Mouse (Mus musculus) midbrain, embryonic 15.5 days (tissue): ENCODE results near the gene Rab34. TPM values are rescaled to one million over a fixed set of nuclear protein-coding genes. Genes with fewer than 3 reads are reported as not detected.
"Not testable (repeated sequence)": the region's sequence is repeated elsewhere in the genome, so short reads cannot be mapped to it uniquely, and the experiment has no call there.

Source experiments
- ATAC-seq: fragments of 200-750 bp; cut with Nextera tagmentation; replicated peaks from 2 replicates; pipeline ENCODE4 v1.8.0; 2017; ENCODE audit warnings: moderate TSS enrichment
- H3K27ac ChIP-seq: fragments of 300-500 bp; sonication (generic); 2 replicates; pipeline ENCODE4 v1.5.1; 2015; ENCODE audit warnings: mild to moderate bottlenecking, inconsistent platforms
- H3K27me3 ChIP-seq: fragments of 300-500 bp; sonication (generic); replicated peaks from 2 replicates; pipeline ENCODE4 v1.6.1; 2015; ENCODE audit warnings: inconsistent platforms
- H3K36me3 ChIP-seq: fragments of 300-500 bp; sonication (generic); replicated peaks from 2 replicates; pipeline ENCODE4 v1.6.1; 2015; ENCODE audit warnings: inconsistent platforms
- H3K4me1 ChIP-seq: fragments of 300-500 bp; sonication (generic); 2 replicates; pipeline ENCODE4 v1.6.1; 2015; ENCODE audit warnings: inconsistent platforms
- H3K4me2 ChIP-seq: fragments of 300-500 bp; sonication (generic); 2 replicates; pipeline ENCODE4 v1.6.1; 2015; ENCODE audit warnings: inconsistent platforms, mild to moderate bottlenecking, moderate library complexity
- H3K4me3 ChIP-seq: fragments of 300-500 bp; sonication (generic); 2 replicates; pipeline ENCODE4 v1.5.1; 2015; ENCODE audit warnings: mild to moderate bottlenecking, inconsistent platforms
- H3K9ac ChIP-seq: fragments of 300-500 bp; sonication (generic); 2 replicates; pipeline ENCODE4 v1.6.1; 2015; ENCODE audit warnings: mild to moderate bottlenecking, inconsistent platforms
- H3K9me3 ChIP-seq: fragments of 300-500 bp; sonication (generic); 2 replicates; pipeline ENCODE4 v1.6.1; 2016; ENCODE audit warnings: inconsistent platforms
- WGBS: fragments of 180-500 bp; shearing (Covaris S2); methylation state at CpG from one replicate; pipeline ENCODE4 v1.1.7; 2015; ENCODE audit warnings: mixed read lengths; 5-methylcytosine and 5-hydroxymethylcytosine counted together
- polyA plus RNA-seq: library from polyadenylated mRNA; unstranded; fragments of >200 nt; fragmentation: Nextera tagmentation; extraction: Ambion mirVana; gene quantifications from 2 replicates; pipeline ENCODE4 v1.2.1, GENCODE M21; 2015

Gene Rab34
- polyA plus RNA-seq, 1 experiment from 2014 or later = 56.3 TPM

DNA sequence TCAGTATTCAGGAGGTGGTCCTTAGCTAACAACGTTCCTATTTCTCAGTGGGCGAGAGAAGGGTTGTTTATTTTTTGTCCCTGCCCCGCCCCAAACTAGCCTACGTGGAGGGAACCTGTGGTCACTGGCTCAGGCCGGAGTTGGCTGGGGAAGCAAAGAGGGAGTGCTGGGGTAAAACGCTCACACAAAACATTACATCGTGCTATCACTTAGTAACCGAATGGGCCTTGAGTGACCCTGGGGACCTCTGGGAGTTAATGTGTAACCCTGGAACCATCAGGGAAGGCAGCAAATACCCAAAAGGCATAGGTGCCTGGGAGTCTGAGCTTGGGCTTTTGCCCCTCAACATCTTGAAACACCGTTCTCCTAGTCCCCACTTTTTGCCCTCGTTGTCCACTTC, 10.8 kb upstream of the Rab34 start:
- H3K9me3 ChIP-seq = no peaks in the 10 kb centered on the region
- no peak overlapping the region for H3K9ac ChIP-seq
- H3K4me3 ChIP-seq = peak overlapping the region; percentile 59
- no peaks in the 10 kb centered on the region for H3K27me3 ChIP-seq
- WGBS = 3% methylated on average over 10 of the region's 10 CpGs
- H3K27ac ChIP-seq = 0 out of 2 replicates have a peak overlapping the region, but pooled peaks have one; percentile 79
- peaks cover 17% of the 10 kb centered on the region for H3K36me3 ChIP-seq
- H3K4me2 ChIP-seq = peak overlapping the region; percentile 76
- ATAC-seq = 0 out of 2 replicates have a peak, but pooled peaks have one; percentile 10
- H3K4me1 ChIP-seq = peaks cover 52% of the 10 kb centered on the region

DNA sequence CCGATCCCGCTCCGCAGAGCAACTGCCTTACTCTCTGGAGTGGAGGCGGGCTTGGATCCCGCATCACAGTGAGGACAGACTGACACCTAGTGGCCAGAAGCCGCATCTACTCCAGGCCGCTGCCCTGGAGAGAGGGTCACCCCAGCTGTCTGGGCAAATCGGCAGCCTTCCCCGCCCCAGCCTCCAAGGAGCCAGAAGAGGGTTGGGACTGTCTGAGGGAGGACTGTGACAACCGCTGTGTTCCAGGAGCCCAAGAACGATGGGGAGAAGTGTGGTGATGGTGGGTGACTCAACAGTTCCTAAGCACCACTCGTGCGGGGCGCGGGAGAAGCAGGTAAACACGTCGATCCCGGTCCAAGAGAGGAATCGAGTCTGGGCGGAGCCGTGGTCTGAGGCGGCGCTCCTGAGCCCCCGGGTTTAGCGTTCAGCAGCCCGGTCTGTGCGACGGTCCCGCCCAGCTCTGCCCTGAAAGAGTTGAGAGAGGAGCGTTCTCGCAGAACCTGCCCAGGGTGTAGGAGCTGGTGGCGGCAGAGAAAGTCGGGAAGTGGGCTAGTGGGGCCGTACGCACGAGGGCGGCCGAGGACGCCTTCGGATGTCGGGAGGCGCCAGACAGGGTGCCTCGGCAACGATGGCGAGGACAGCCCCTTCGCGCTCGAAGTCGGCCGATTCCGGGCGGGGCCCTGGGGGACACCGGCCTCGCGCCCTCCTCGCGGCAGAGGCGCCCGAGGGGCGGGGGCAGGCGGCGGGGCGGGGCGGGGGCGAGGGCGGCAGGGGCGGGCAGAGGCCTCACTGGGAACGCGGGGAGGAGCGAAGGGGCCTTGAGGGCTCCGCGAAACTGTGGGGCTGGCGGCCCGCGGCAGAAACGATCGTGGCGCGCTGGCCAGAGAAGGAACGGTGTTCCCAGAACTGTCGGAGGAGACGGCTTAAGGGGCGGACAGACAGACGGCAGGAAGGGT, 10.0 kb upstream of the Rab34 start:
- H3K4me3 ChIP-seq = peak overlapping the region; percentile 59
- WGBS = under 1% methylated on average over 84 of the region's 84 CpGs
- peak overlapping the region; percentile 76 for H3K4me2 ChIP-seq
- H3K9ac ChIP-seq = peak overlapping the region; percentile 32
- no peaks in the 10 kb centered on the region for H3K9me3 ChIP-seq
- H3K27ac ChIP-seq = peak overlapping the region; percentile 79
- peak; percentile 88 for ATAC-seq
- H3K27me3 ChIP-seq = no peaks in the 10 kb centered on the region
- peaks cover 17% of the 10 kb centered on the region for H3K36me3 ChIP-seq
- peaks cover 52% of the 10 kb centered on the region for H3K4me1 ChIP-seq

DNA sequence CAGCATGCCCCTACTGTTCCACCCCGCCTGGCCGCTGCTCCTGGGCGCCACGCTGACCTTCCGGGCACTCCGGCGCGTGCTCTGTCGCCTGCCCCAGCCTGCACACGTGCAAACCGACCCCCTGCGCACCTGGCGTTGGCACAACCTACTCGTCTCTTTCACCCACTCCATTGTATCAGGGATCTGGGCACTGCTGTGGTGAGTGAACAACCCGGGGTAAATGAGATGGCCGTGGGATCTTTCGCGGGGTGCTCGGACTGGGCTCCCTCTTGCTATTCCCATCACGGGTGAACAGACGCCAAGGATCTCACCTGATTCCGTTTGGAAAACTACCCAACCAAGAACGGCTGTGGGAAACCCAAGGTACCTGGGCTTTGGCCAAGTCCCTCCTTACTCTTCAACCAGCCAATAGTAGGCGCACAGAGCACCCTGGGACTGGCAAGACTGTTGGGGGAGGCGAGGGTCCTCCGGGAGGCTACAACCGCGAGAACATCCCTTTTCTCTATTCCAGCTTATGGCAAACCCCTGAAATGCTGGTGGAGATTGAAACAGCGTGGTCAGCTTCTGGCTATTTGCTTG, 9.3 kb upstream of the Rab34 start:
- H3K9ac ChIP-seq = peak overlapping the region; percentile 32
- H3K36me3 ChIP-seq = peaks cover 17% of the 10 kb centered on the region
- peak overlapping the region; percentile 59 for H3K4me3 ChIP-seq
- H3K27me3 ChIP-seq = no peaks in the 10 kb centered on the region
- ATAC-seq = no peak
- peaks cover 54% of the 10 kb centered on the region for H3K4me1 ChIP-seq
- H3K27ac ChIP-seq = peak overlapping the region; percentile 79
- WGBS = 2% methylated on average over 29 of the region's 29 CpGs
- H3K4me2 ChIP-seq = peak overlapping the region; percentile 76
- no peaks in the 10 kb centered on the region for H3K9me3 ChIP-seq

DNA sequence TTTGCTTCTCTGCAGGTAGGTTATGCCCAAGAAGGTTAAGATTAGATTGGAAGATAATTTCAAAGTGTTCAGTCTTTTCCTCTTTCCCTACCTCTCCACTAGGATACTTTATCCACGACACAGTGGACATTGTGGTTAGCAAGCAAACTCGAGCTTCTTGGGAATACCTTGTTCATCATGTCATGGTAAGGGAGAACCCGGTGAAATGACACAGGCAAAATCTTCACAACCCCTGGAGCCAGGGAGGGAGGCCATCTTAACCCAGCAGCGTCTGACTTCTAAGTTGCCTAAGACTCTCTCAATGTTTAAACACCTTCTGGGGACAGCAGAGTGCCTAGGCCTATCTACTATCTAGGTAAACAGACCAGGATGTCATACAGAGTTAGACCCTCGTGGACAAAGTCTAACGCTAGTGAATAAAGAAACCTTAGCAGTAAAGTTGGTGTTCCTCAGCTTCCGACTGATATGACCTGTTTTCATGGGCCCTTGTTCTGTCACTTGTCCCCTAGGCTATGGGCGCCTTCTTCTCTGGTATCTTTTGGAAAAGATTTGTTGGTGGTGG, 8.7 kb upstream of the Rab34 start:
- peaks cover 57% of the 10 kb centered on the region for H3K4me1 ChIP-seq
- 38% methylated on average over 8 of the region's 8 CpGs for WGBS
- H3K4me3 ChIP-seq = peak overlapping the region; percentile 59
- no peak overlapping the region for H3K9ac ChIP-seq
- no peaks in the 10 kb centered on the region for H3K27me3 ChIP-seq
- peaks cover 17% of the 10 kb centered on the region for H3K36me3 ChIP-seq
- ATAC-seq = no peak
- peak overlapping the region; percentile 76 for H3K4me2 ChIP-seq
- H3K9me3 ChIP-seq = no peaks in the 10 kb centered on the region
- H3K27ac ChIP-seq = no peak overlapping the region

DNA sequence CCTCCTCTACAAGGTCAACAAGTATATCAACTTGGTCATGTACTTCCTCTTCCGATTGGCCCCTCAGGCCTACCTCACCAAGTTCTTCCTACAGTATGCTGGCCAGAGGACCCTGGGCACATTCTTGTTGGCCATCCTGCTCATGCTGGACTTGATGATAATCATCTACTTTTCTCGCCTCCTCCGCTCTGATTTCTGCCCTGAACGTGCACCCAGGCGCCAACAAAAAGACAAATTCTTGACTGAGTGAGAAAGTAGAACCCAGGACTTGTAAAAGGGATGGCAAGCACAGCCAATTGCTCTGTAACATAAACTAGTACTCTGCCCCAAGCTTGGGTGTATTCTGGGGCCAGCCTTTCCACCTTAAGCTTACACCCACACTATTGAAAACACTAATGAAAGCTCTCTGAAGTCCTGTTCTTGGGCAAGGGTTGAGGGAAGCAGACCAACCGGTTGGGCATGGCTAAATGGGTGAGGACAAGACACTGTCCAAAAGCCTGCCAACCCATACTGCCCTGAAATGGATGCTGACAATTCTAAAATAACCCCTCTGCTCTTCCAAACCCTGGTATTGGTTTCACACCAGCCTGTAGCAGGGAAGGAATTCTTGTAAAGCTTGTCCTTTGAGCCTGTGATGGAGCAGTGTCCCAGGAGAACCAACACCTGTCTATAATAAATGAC, 8.0 kb upstream of the Rab34 start:
- Histone ChIP-seq H3K9ac (no peak overlapping the region), H3K36me3 (peaks cover 17% of the 10 kb centered on the region), H3K4me3 (no peak overlapping the region), H3K4me1 (peaks cover 57% of the 10 kb centered on the region), H3K9me3 (no peaks in the 10 kb centered on the region), H3K27me3 (no peaks in the 10 kb centered on the region), H3K4me2 (no peak overlapping the region), H3K27ac (no peak overlapping the region)
- WGBS = 85% methylated on average over 6 of the region's 6 CpGs
- no peak for ATAC-seq

DNA sequence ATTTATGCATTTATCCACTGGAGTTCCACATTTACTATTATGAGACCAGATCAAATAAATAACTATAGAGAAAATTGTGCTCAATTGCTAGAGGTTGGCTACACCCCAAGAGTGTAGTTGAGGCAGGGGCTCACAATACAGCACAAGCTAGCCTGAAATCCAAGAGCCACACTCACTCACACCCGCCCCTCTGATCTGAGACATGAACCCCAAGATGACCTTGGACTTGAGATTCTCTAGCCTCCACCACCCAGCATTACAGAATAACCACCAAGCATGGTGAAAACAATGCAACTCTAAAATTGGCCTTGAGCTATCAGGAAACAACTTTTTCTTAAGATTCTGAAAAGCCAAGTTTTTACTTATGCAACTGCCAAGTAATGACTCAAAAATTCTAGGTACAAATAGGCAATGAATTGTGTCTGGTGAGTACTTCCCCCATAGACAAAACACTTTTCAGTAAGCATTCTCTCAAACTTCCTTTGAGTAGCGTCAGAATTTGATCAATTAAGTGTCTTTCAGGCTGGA, 6.3 kb upstream of the Rab34 start:
- Histone ChIP-seq H3K27ac (no peak overlapping the region), H3K4me1 (peaks cover 48% of the 10 kb centered on the region), H3K4me2 (peak overlapping the region; percentile 69), H3K27me3 (no peaks in the 10 kb centered on the region), H3K4me3 (peak overlapping the region; percentile 81), H3K36me3 (peaks cover 17% of the 10 kb centered on the region), H3K9ac (peak overlapping the region; percentile 92; the same call in 1 of the 2 replicates), H3K9me3 (no peaks in the 10 kb centered on the region)
- ATAC-seq = no peak
- WGBS = 57% methylated on average over 2 of the region's 2 CpGs

DNA sequence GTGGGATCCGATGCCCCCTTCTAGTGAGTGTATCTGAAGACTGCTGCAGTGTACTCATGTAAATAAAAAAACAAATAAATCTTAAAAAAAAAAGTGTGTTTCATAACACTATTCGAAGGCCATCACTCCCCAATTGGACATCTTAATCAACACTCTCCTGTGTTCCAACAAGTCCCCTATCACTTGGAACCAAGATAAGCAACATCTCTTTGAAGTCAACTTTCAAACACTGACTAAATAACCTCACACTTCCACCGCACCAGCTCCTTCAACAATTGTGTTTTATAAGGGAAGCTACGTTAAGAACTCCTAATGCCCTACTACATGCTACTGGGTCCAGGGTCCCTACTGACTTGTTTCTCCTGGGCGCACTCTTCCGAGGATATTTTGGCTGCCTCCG, 5.8 kb upstream of the Rab34 start:
- WGBS = 13% methylated on average over 7 of the region's 7 CpGs
- no peak for ATAC-seq
- H3K9ac ChIP-seq = peak overlapping the region; percentile 92
- H3K27me3 ChIP-seq = no peaks in the 10 kb centered on the region
- H3K4me3 ChIP-seq = peak overlapping the region; percentile 81
- peaks cover 17% of the 10 kb centered on the region for H3K36me3 ChIP-seq
- H3K4me2 ChIP-seq = peak overlapping the region; percentile 69
- peak overlapping the region; percentile 96; the same call in 1 of the 2 replicates for H3K27ac ChIP-seq
- H3K4me1 ChIP-seq = peaks cover 43% of the 10 kb centered on the region
- no peaks in the 10 kb centered on the region for H3K9me3 ChIP-seq

DNA sequence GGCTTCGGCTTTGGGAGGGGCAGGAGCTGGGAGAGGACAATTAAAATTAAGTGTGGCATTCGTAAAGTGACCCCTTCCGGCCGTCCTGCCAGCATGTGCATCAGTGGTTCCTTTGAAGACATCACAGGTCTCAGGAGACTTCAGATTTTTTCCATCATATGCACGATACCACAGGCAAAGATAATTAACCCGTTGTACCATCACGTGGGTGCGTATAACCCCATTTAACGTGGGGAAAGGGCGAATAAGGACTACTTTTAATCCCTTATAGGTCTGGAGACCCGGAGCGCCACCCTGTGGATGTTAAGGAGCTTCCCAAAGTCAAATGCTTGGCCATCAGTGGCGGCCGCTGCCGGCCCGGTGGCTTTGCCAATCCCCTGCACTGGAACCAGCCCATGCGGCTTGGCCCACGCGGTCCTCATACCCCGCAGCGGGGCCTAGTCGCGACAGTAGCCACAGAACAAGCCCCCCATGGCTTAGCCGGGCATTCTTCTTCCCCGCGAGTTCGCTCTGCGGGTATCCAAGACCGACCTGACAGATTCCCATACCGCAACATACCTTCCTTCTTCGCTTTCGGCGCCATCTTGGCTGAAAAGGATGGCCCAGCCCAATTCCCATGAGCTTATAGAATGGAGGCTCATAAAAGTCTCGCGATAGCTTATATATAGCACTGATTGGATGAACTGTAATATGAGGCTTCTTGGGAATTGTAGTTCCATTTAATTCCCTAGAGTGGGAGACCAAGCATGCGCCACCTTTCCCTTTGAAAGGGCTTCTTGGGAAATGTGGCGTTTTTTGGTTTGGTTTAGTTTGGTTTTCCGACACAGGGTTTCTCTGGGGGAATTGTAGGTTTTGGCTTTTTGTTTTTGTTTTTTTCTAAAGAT, 5.0 kb upstream of the Rab34 start, which contains the start of gene Rpl23a:
Rpl23a (minus strand) TSS at position 624 of the 884 bp plus-strand sequence.
- Histone ChIP-seq H3K9ac (peak within 1 kb of the TSS; percentile 92), H3K4me2 (peak within 1 kb of the TSS; percentile 69), H3K9me3 (no peaks in the 10 kb centered on the region), H3K36me3 (peaks cover 17% of the 10 kb centered on the region), H3K27me3 (no peaks in the 10 kb centered on the region), H3K4me1 (peaks cover 41% of the 10 kb centered on the region), H3K27ac (peak within 1 kb of the TSS; percentile 96), H3K4me3 (peak within 1 kb of the TSS; percentile 81)
- under 1% methylated on average over 38 of the region's 38 CpGs for WGBS
- peak; percentile 95 for ATAC-seq

DNA sequence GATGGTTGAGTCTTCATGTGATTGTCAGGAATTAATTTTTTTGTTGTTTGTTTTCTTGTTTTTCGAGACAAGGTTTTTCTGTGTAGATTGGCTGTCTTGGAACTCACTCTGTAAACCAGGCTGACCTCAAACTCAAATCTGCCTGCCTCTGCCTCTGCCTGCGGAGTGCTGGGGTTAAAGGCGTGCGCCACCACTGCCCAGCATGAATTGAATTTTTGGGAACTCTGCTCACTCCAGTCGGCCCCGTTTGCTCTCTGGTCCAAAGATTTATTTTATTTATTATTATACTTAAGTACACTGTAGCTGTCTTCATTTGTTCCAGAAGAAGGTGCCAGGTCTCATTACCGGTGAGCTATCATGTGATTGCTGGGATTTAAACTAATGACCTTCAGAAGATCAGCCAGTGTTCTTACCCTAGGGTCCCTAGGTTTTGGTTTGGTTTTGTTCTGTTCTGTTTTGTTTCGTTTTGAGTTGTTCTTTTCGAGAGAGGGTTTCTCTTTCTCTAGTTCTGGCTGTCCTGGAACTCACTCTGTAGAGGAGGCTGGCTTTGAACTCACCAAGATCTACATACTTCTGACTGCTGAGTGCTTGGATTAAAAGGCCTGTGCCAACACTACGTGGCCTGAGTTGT, 4.2 kb upstream of the Rab34 start:
- Histone ChIP-seq H3K4me1 (peaks cover 34% of the 10 kb centered on the region), H3K4me2 (peak overlapping the region; percentile 69), H3K27me3 (no peaks in the 10 kb centered on the region), H3K4me3 (peak overlapping the region; percentile 81), H3K27ac (peak overlapping the region; percentile 96), H3K9ac (0 out of 2 replicates have a peak overlapping the region, but pooled peaks have one; percentile 92), H3K9me3 (no peaks in the 10 kb centered on the region), H3K36me3 (peaks cover 17% of the 10 kb centered on the region)
- ATAC-seq = peak; percentile 9; the same call in 1 of the 2 replicates
- 57% methylated on average over 10 of the region's 10 CpGs for WGBS

DNA sequence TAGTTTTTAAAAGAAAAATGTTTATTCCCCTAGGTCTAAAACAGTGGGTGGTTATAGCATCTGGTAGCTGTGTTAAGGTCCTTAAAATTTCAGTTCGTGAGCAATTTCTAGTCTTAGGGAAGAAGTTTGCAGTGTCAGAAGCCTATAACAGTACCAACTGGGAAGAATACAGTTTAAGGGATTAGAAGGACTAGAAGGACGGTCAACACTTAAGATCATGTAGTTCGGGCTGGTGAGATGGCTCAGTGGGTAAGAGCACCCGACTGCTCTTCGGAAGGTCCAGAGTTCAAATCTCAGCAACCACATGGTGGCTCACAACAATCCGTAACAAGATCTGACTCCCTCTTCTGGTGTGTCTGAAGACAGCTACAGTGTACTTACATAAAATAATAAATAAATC, 3.5 kb upstream of the Rab34 start:
- Histone ChIP-seq H3K36me3 (peaks cover 15% of the 10 kb centered on the region), H3K4me1 (peaks cover 31% of the 10 kb centered on the region)
- not testable (repeated sequence) for H3K27ac ChIP-seq, ATAC-seq, H3K4me3 ChIP-seq, H3K9me3 ChIP-seq, H3K4me2 ChIP-seq, H3K9ac ChIP-seq, H3K27me3 ChIP-seq
- 94% methylated on average over 6 of the region's 6 CpGs for WGBS
